Mouse (Mus musculus) left cerebral cortex, adult 9 months (tissue): ENCODE measurements at regions not wholly inside any gene's neighbourhood (a gene's known extent, or its start where the extent isn't known, plus 50 kb on each side); places are given as distances from the start of the nearest gene placed in this dataset.

Experiments used
- DNase-seq, 2 experiments: peaks; one replicate each; pipeline ENCODE4 v3.0.0; 2022; ENCODE audit warnings: low spot score in 2 of 2

DNA sequence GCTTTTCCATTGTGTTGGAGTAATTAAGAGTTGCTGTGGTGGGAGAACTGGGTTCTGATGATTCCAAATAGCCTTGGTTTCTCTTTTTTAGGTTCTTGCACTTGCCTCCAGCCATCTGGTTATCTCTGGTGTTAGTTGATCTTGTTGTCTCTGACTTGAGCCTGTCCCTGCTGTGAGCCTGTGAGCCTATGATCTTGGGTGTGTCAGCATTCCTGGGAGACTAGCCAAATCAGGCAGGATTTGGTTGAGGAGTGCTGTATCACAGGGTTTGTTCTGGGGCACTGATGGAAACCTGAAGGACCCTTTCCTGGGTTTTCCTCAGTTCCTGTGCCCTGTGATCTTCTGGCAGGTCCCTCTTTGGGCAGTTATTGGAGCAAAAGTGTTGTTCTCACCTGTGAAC is 406.8 kb upstream of the Ppp6c start:
- DNase-seq: no peak

- no peak for DNase-seq
These were observed 388.0 kb upstream of the Ppp6c start for GRCm38 (mm10) chr2:39614221-39614620.

DNA sequence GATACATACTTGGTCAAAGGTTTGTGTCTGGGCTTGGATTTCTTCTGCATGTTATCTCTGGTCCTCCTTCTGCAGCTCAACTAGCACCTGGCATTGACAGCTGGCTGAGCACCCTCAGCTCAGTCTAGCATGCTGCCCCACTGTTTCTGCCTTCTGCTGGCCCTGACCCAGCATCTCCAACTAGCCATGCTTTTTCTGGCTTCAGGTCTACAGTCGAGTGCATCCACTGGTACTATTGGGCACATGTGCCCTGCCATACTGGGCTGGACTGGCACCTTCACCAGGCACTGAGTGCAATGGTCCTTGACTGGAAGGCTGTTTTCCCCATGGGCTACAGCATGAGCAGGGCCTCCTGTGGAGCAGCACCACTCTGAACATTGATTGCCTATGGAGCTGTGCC is 386.6 kb upstream of the Ppp6c start:
- DNase-seq: no peak

DNA sequence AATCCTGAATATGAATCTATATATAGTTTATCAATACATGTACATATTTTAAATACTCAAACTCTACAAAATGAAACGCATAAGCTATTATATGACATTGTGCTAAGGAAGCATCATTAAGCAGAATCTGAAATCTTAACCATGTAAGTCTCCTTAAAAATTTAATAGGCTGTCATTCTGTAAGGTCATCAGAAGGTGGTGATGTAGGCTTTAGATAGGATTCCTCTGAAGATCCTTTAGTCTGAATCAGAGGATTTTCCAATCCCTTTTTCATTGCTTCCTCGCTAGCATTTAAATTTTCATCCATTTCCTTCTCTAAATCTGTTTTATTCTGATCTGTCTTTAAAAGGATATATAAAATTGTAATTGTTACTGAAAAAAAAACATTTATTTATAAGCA is 386.0 kb upstream of the Ppp6c start:
- DNase-seq: no peak

GRCm38 (mm10) chr2:39602256-39602655 is 376.0 kb upstream of the Ppp6c start:
- no peak for DNase-seq

- no peak for DNase-seq
These were observed 331.9 kb upstream of the Ppp6c start for GRCm38 (mm10) chr2:39558193-39558592.

GRCm38 (mm10) chr2:39507984-39508383 is 281.7 kb upstream of the Ppp6c start:
- DNase-seq: no peak

- no peak for DNase-seq
These were observed 257.1 kb upstream of the Ppp6c start for GRCm38 (mm10) chr2:39483208-39483912.

GRCm38 (mm10) chr2:39482608-39483007 is 256.4 kb upstream of the Ppp6c start:
- no peak for DNase-seq

DNA sequence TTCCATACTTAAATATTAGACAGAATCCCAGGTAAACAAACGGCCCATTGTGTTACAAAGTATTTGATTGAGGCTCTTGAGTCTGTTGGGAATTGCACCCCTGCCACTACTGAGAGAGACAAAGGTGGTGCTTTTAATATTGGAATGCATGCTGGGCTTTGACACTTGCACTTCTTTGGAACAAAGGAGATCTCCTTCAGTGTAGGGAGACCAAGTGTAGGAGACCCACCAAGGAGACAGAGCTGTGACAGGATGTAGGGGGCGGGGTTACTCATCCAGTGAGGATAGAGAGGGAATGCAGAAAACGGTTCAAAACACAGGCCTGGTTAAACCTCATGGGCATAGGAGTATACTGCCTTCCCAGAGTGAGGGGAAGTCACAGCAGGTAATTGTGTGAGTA is 254.0 kb upstream of the Ppp6c start:
- no peak for DNase-seq

DNA sequence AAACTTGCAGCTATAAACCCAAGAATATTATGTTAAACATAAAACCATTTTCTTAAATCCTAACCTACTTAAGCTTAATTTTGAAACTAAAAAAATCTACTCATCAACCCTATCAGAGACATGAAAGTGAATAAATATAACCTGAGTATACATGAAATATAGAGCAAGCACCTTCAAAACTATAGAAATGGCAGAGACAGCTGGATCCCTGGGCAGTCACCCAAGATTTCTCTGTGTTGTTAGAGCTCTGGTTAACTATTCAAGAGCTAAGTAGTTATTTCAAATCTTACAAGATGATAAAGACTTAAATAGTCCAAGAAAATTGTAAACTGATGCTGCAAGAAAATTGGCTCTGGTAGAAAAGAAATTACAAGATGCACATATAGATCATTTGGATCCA is 246.7 kb upstream of the Ppp6c start:
- DNase-seq: peak in 1 of 2 experiments; percentile 6
